Mouse (Mus musculus): ENCODE results near the gene Dnah8.

GRCm38 (mm10) chr17:30923566-30923965 lies 299.4 kb downstream of the Dnah8 start:
- TF ChIP-seq POLR2A (IDR thresholded peaks at IDR 0.05; ENCODE audit: insufficient read depth, low read depth, low read length) = no peak
- no peak for TF ChIP-seq CTCF (IDR thresholded peaks at IDR 0.05; ENCODE audit: insufficient read depth, low read depth, low read length)
